In genomic region chr3:41070519-41070918, GRCm38 (mm10) we compare ENCODE assay signal across 11 mouse cellular contexts. TPM values are rescaled to one million over a fixed set of nuclear protein-coding genes. Genes with fewer than 3 reads are reported as not detected.
DNase-seq lines count a peak whose midpoint lies in the region; ATAC-seq and TF ChIP-seq lines count a peak whose summit lies in the region.
"Had no signal": no experiment of that assay in that cellular context is flagged by ENCODE, and none has a peak within 500 bp of the region (broad histone marks: within the 10 kb centered on the region; RNA-seq: fewer than 3 reads in every experiment).

No protein-coding gene starts in this region.

- H3K9ac ChIP-seq in forebrain, postnatal 0 days = no peak overlapping the region
- H3K9ac ChIP-seq in forebrain, embryonic 13.5 days = no peak overlapping the region
- no peak overlapping the region for H3K9ac ChIP-seq in kidney, embryonic 16.5 days (replicated peaks; ENCODE audit: low read length)
- H3K9ac ChIP-seq in neural tube, embryonic 13.5 days = no peak overlapping the region
- H3K9ac ChIP-seq in neural tube, embryonic 15.5 days (replicated peaks) = no peak overlapping the region
- no peak overlapping the region for H3K9ac ChIP-seq in stomach, postnatal 0 days (ENCODE audit: low read length)

- no peak overlapping the region for H3K27ac ChIP-seq in forebrain, postnatal 0 days (ENCODE audit: low read depth, low read length)
- H3K27ac ChIP-seq in forebrain, embryonic 13.5 days = no peak overlapping the region
- H3K27ac ChIP-seq in kidney, embryonic 16.5 days (ENCODE audit: low read length) = no peak overlapping the region
- H3K27ac ChIP-seq in neural tube, embryonic 13.5 days (replicated peaks) = no peak overlapping the region
- H3K27ac ChIP-seq in neural tube, embryonic 15.5 days (replicated peaks) = no peak overlapping the region
- no peak overlapping the region for H3K27ac ChIP-seq in stomach, postnatal 0 days (replicated peaks)

- no peak overlapping the region for H3K4me3 ChIP-seq in forebrain, postnatal 0 days (ENCODE audit: low read depth, low read length)
- H3K4me3 ChIP-seq in forebrain, embryonic 13.5 days = no peak overlapping the region
- H3K4me3 ChIP-seq in kidney, embryonic 16.5 days (ENCODE audit: low read length) = no peak overlapping the region
- H3K4me3 ChIP-seq in neural tube, embryonic 13.5 days = no peak overlapping the region
- no peak overlapping the region for H3K4me3 ChIP-seq in neural tube, embryonic 15.5 days (replicated peaks)
- H3K4me3 ChIP-seq in stomach, postnatal 0 days (ENCODE audit: low read depth, low read length) = no peak overlapping the region
- H3K4me3 ChIP-seq: megakaryocyte, embryonic 14.5 days had no signal

- no peaks in the 10 kb centered on the region for H3K27me3 ChIP-seq in forebrain, postnatal 0 days (ENCODE audit: insufficient read depth, low read length)
- no peaks in the 10 kb centered on the region for H3K27me3 ChIP-seq in forebrain, embryonic 13.5 days
- no peaks in the 10 kb centered on the region for H3K27me3 ChIP-seq in kidney, embryonic 16.5 days (ENCODE audit: insufficient read depth, low read length)
- H3K27me3 ChIP-seq in neural tube, embryonic 13.5 days = no peaks in the 10 kb centered on the region
- no peaks in the 10 kb centered on the region for H3K27me3 ChIP-seq in neural tube, embryonic 15.5 days (replicated peaks)
- H3K27me3 ChIP-seq in stomach, postnatal 0 days (ENCODE audit: control insufficient read depth, insufficient read depth, low read length) = no peaks in the 10 kb centered on the region
- H3K27me3 ChIP-seq: megakaryocyte, embryonic 14.5 days had no signal

- TF ChIP-seq CTCF in forebrain, postnatal 0 days (IDR thresholded peaks at IDR 0.05; ENCODE audit: low read depth) = peak; percentile 28
- peak; percentile 61 for TF ChIP-seq CTCF in stomach, postnatal 0 days (IDR thresholded peaks at IDR 0.05; ENCODE audit: low read depth)

- WGBS in forebrain, postnatal 0 days = 76% methylated on average over 2 of the region's 2 CpGs
- WGBS in forebrain, embryonic 13.5 days = 81% methylated on average over 2 of the region's 2 CpGs
- 63% methylated on average over 2 of the region's 2 CpGs for WGBS in kidney, embryonic 16.5 days
- 76% methylated on average over 2 of the region's 2 CpGs for WGBS in neural tube, embryonic 13.5 days
- 63% methylated on average over 2 of the region's 2 CpGs for WGBS in neural tube, embryonic 15.5 days
- 66% methylated on average over 2 of the region's 2 CpGs for WGBS in stomach, postnatal 0 days

- ATAC-seq in forebrain, postnatal 0 days = peak; percentile 69
- ATAC-seq in forebrain, embryonic 13.5 days = no peak
- peak; percentile 69; the same call in 1 of the 2 replicates for ATAC-seq in kidney, embryonic 16.5 days (ENCODE audit: low FRiP score, low TSS enrichment)
- ATAC-seq in neural tube, embryonic 13.5 days (ENCODE audit: low read depth) = 0 out of 2 replicates have a peak, but pooled peaks have one; percentile 56
- no peak for ATAC-seq in neural tube, embryonic 15.5 days (ENCODE audit: low FRiP score)
- ATAC-seq in stomach, postnatal 0 days (ENCODE audit: low FRiP score, low TSS enrichment) = no peak

- H3K9me3 ChIP-seq in forebrain, postnatal 0 days (ENCODE audit: low read length) = no peaks in the 10 kb centered on the region
- no peaks in the 10 kb centered on the region for H3K9me3 ChIP-seq in forebrain, embryonic 13.5 days (replicated peaks)
- H3K9me3 ChIP-seq in kidney, embryonic 16.5 days (ENCODE audit: low read length) = no peaks in the 10 kb centered on the region
- H3K9me3 ChIP-seq in neural tube, embryonic 13.5 days = no peaks in the 10 kb centered on the region
- H3K9me3 ChIP-seq in neural tube, embryonic 15.5 days (replicated peaks) = no peaks in the 10 kb centered on the region
- H3K9me3 ChIP-seq in stomach, postnatal 0 days (ENCODE audit: control insufficient read depth, low read length) = no peaks in the 10 kb centered on the region
- H3K9me3 ChIP-seq: megakaryocyte, embryonic 14.5 days had no signal

- DNase-seq in forebrain, postnatal 0 days = no peak
- no peak for DNase-seq in kidney, adult 18-20 months
- DNase-seq in stomach, postnatal 0 days (ENCODE audit: low spot score) = no peak
- no peak for DNase-seq in ovary, postnatal 36 days (ENCODE audit: low spot score)
- DNase-seq: cerebellum, adult 9-11 months; thymus, postnatal 25 days had no signal

- H3K36me3 ChIP-seq in forebrain, postnatal 0 days (ENCODE audit: insufficient read depth) = peaks cover 21% of the 10 kb centered on the region
- H3K36me3 ChIP-seq in forebrain, embryonic 13.5 days (ENCODE audit: poor library complexity, severe bottlenecking) = peaks cover 41% of the 10 kb centered on the region
- H3K36me3 ChIP-seq in kidney, embryonic 16.5 days (ENCODE audit: insufficient read depth, low read length) = peaks cover 8% of the 10 kb centered on the region; the same call in 1 of the 2 replicates
- peaks cover 36% of the 10 kb centered on the region for H3K36me3 ChIP-seq in neural tube, embryonic 13.5 days
- H3K36me3 ChIP-seq in neural tube, embryonic 15.5 days = peaks cover 16% of the 10 kb centered on the region
- 0 out of 2 replicates have a peak, but pooled peaks cover 9% of the 10 kb centered on the region for H3K36me3 ChIP-seq in stomach, postnatal 0 days (ENCODE audit: control insufficient read depth, insufficient read depth, low read length)

- H3K4me2 ChIP-seq in forebrain, postnatal 0 days (ENCODE audit: low read depth) = no peak overlapping the region
- no peak overlapping the region for H3K4me2 ChIP-seq in forebrain, embryonic 13.5 days
- H3K4me2 ChIP-seq in kidney, embryonic 16.5 days (replicated peaks; ENCODE audit: low read depth, low read length) = no peak overlapping the region
- H3K4me2 ChIP-seq in neural tube, embryonic 13.5 days = no peak overlapping the region
- H3K4me2 ChIP-seq in neural tube, embryonic 15.5 days = no peak overlapping the region
- no peak overlapping the region for H3K4me2 ChIP-seq in stomach, postnatal 0 days (replicated peaks; ENCODE audit: low read depth)

- H3K4me1 ChIP-seq in forebrain, postnatal 0 days (ENCODE audit: insufficient read depth) = no peaks in the 10 kb centered on the region; the same call in 1 of the 2 replicates
- H3K4me1 ChIP-seq in forebrain, embryonic 13.5 days = no peaks in the 10 kb centered on the region
- H3K4me1 ChIP-seq in kidney, embryonic 16.5 days (ENCODE audit: insufficient read depth, low read length) = no peaks in the 10 kb centered on the region; the same call in 1 of the 2 replicates
- peaks cover 3% of the 10 kb centered on the region for H3K4me1 ChIP-seq in neural tube, embryonic 13.5 days (replicated peaks)
- H3K4me1 ChIP-seq in neural tube, embryonic 15.5 days = no peaks in the 10 kb centered on the region
- no peaks in the 10 kb centered on the region for H3K4me1 ChIP-seq in stomach, postnatal 0 days (replicated peaks; ENCODE audit: control insufficient read depth, insufficient read depth)

- no peak for TF ChIP-seq EP300 in stomach, postnatal 0 days (optimal IDR thresholded peaks at IDR 0.05)

RNA-seq across cellular contexts. Expression of gene Pgrmc2, which starts 12.3 kb away (rescaled TPM):
- 36.6 and 39.1 TPM in 2 replicates for total RNA-seq in forebrain, postnatal 0 days (2014; rRNA removed)
- 25.2 and 30.3 TPM in 2 replicates for polyA plus RNA-seq in forebrain, postnatal 0 days (2015; fragmentation: Nextera tagmentation; extraction: Ambion mirVana)
- polyA plus RNA-seq in forebrain, embryonic 13.5 days (2015; fragmentation: Nextera tagmentation; extraction: Ambion mirVana) = 26.0 and 27.0 TPM in 2 replicates
- 35.9 and 39.3 TPM in 2 replicates for polyA plus RNA-seq in kidney, embryonic 16.5 days (2015; fragmentation: Nextera tagmentation; extraction: Ambion mirVana)
- 33.2 and 36.3 TPM in 2 replicates for polyA plus RNA-seq in neural tube, embryonic 13.5 days (2015; fragmentation: Nextera tagmentation; extraction: Ambion mirVana)
- 30.8 and 33.6 TPM in 2 replicates for polyA plus RNA-seq in neural tube, embryonic 15.5 days (2015; fragmentation: Nextera tagmentation; extraction: Ambion mirVana)
- polyA plus RNA-seq in stomach, postnatal 0 days (2015; fragmentation: Nextera tagmentation; extraction: Ambion mirVana) = 31.2 and 32.5 TPM in 2 replicates

Comparison
In these comparisons a context has a peak if more than half of its experiments do, and no peak if none do; other contexts are left out.
1. ATAC-seq: peak in forebrain, postnatal 0 days (single experiment), kidney, embryonic 16.5 days (single experiment) and neural tube, embryonic 13.5 days (single experiment); none in forebrain, embryonic 13.5 days (single experiment), neural tube, embryonic 15.5 days (single experiment) and stomach, postnatal 0 days (single experiment).